Mouse (Mus musculus) mesoderm, embryonic 11.5 days (tissue): ENCODE measurements around the gene Dpp9.

Experiments
- DNase-seq: peaks from one replicate; pipeline ENCODE4 v3.0.0-alpha.2; 2012; ENCODE audit warnings: low read depth, low spot score

Dpp9 gene

GRCm38 (mm10) chr17:56229943-56230342 is 11.2 kb upstream of the Dpp9 start:
- no peak for DNase-seq

GRCm38 (mm10) chr17:56226566-56226965 is 7.9 kb upstream of the Dpp9 start:
- DNase-seq: no peak

DNA sequence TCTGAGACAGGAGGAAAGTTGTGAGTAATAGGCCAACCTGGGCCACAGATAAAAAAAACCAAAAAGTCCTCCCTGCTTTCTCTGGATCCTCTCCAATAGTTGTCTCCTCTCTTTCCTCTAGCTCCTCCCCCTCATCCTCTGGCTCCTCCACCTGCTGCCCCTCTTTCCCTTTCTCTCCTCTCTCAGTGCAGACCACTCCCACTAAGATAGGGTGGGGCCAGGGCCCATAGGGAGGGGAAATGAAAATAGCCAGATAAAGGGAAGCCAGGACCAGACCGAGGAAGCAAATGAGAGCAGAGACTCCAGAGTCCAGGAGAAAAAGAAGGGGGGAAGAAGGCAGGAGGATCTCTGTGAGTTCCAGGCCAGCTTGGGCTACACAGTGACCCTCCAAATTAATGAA is 6.2 kb upstream of the Dpp9 start:
- no peak for DNase-seq

DNA sequence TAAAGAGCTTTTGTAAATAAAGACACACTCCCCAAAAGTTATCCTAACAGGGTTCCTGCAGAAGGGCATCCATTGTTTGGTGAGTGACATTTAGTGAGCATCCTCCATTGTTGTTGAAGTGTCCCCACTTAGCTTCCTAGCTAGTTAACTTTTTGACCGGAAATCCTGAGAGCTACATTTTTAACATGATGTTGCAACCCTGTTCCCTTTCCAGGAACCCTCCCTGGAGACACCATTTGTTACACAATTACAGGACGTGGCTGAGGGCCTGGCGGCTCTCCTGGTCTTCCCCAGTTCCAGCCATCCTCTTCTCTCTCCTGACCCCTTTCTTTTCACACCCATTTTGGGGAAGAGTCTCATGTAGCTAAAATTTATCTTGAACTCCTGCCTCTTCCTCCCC is 1.1 kb upstream of the Dpp9 start:
- no peak for DNase-seq

DNA sequence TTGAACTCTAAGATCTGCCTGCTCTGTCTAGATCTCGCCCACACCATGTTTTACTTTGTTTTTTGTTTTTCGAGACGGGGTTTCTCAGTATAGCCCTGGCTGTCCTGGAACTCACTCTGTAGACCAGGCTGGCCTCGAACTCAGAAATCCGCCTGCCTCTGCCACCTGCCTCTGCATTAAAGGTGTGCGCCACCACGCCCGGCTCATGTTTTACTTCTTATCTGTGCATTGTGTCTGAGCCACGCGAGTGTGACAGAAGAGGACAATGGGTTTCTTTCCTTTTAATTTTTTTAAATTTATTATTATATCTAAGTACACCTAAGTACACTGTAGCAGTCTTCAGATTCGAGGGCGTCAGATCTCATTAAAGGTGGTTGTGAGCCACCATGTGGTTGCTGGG is 546 bp upstream of the Dpp9 start:
- no peak for DNase-seq

GRCm38 (mm10) chr17:56217670-56218069 is 1.0 kb downstream of the Dpp9 start:
- DNase-seq: no peak

DNA sequence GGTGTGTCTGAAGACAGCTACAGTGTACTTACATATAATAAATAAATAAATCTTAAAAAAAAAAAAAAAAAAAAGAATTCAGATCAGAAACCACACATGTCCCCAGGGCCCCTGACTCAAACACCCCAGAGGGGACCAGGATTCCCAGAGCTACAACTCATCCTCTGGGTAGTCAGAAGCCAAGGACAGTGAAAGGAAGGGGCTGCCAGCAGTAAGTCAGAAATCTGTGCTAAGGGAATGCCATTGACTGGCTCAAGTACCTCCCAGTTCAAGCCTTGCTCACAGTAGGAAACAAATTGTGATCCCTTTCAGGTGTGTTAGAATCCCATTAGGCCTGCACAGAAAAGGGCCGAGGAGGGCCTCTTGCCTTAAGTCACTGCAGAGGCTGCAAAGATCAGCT is 4.5 kb downstream of the Dpp9 start:
- no peak for DNase-seq

DNA sequence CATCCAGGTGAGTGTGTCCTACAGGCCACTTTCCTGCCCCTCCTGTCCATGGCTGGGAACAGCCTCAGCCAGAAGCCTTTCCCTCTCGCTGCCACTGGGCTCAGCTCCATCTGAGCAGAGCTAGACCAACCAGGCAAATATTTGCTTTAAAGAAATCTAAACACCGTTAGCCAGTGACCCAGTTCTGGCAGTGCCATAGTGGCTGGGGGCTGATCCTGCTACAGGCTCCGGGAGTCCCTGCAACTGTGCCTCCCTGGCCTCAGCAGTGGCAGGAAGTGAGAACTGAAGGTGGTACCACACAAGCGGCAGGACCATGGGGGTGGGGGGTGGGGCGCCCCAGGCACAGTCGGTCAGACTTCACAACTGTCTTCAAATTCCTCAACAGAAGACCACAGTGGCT is 6.0 kb downstream of the Dpp9 start:
- DNase-seq: no peak

- DNase-seq: no peak
Measured at GRCm38 (mm10) chr17:56211090-56211489, 7.6 kb downstream of the Dpp9 start.

DNA sequence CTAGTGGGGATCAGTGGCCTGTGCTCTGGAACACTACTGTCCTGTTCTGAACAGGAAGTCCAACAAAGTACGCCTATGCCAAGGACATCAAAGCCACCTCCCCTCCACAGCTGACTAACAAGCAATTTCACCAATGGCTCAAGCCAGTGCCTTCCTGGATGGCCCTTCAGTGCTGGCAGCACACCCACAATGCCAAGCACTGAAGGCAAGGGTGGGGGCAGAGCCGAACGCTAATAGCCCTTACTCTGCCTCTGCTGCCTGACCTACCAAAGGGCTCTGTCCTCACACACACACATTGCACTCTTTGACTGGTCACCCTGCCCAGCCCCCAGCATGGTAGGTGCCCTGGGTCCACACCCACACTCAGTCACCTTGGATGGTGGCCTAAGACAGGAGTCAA is 9.9 kb downstream of the Dpp9 start:
- DNase-seq: no peak

DNA sequence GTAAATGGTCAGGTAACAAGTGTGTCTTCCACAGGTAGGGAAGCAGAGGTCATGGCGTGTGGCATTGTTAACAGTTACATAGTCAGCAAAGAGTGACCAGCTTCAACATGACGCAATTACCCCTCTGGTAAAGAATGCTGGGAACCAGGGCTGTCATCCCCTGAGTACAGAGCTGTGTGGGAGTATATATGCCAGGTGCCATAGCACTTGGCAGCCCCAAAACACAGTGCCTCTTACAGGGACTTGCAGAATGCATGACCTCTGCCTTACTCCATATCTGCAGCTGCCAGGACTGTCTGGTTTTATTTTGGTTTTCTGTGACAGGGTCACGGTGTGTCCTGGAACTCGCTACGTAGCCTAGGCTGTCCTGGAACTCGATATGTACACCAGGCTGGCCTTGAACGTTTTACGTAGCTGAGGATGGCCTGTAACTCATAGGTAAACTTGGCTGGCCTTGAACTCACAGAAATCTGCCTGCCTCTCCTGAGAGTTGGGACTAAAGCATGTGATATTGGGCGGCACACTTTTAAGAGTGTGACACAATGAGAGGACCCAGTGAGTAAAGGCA is 10.7 kb downstream of the Dpp9 start:
- no peak for DNase-seq

GRCm38 (mm10) chr17:56206986-56207674 is 11.6 kb downstream of the Dpp9 start:
- no peak for DNase-seq

DNA sequence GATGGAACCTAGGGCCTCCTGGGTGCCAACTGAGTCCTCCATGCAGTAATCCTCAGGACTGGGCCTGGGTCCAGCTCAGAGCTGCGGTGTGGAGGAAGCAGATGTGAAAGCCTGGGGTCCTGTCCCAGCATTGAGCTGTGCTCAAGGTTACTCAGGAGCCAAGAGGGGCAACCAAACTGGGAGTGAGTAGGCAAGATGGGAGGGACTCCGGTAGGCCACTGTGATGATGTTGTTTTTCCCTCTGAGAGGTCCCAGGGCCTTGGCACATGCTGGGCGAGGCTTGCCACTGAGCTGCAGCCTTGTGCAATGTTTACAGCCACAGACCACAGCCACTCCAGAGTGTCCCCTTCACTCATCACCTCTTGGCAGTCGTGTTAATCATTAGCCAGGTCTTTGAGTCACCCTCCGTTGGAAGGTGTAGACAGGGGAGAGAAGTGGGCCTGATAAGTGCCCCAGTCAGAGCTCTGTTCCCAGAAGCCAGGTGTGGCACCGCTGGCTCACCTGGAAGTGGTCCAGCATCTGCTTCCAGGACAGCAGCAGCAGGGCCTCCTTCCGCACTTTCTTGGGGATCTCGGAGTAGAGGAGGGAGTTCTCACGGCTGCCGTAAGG is 12.3 kb downstream of the Dpp9 start:
- no peak for DNase-seq

GRCm38 (mm10) chr17:56203729-56204128 is 15.0 kb downstream of the Dpp9 start:
- no peak for DNase-seq

- no peak for DNase-seq
Measured at GRCm38 (mm10) chr17:56202476-56202875, 16.2 kb downstream of the Dpp9 start.

GRCm38 (mm10) chr17:56201642-56202041 is 17.1 kb downstream of the Dpp9 start:
- DNase-seq: no peak

DNA sequence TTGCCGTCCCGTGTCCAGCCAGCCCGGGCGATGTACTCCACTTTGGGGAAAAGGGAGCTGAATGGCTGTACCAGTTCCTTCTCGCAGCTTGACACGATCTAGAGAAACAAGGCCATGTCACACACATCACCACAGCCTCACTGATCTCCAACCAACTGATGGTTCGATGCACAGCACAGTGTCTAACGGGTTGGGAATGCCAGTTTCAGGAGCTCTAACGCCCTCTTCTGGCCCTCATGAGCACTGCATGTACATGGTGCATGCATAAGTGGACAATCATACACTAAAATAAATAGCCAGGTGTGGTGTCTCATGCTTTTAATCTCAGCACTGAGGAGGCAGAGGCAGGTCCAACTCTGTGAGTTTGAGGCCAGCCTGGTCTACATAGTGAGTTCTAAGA is 18.1 kb downstream of the Dpp9 start:
- DNase-seq: peak; percentile 17

GRCm38 (mm10) chr17:56196860-56197259 is 21.8 kb downstream of the Dpp9 start:
- peak; percentile 16 for DNase-seq

- DNase-seq: no peak
Measured at GRCm38 (mm10) chr17:56194765-56195164, 23.9 kb downstream of the Dpp9 start.

DNA sequence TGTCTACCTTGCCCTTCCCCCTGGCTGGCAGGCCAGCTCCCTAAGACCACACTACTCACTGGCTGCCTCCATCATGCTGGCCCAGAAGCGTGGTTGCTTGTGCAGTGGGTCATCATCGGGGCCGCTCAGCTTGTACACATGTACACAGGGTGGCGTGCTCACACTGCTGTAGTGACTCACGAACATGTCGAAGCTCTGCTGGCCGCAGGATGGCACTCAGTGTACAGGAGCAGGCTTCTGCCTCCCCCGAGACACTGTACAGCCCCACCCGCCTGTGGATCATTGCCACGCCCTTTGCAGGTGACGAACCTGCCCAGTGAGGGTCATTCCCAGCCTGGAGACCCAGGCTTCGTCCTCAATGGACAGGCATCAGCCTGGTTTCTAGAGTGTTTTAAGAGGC is 24.3 kb downstream of the Dpp9 start:
- no peak for DNase-seq

- no peak for DNase-seq
Measured at GRCm38 (mm10) chr17:56191266-56191665, 27.4 kb downstream of the Dpp9 start.

GRCm38 (mm10) chr17:56185281-56186141 is 33.2 kb downstream of the Dpp9 start:
- DNase-seq: peak; percentile 76
